Mouse (Mus musculus) layer of hippocampus, postnatal 25 days (tissue): ENCODE results near the gene Frmpd2. TPM values are rescaled to one million over a fixed set of nuclear protein-coding genes. Genes with fewer than 3 reads are reported as not detected.

Experiments used
- DNase-seq, 2 experiments: peaks; one replicate each; pipeline ENCODE4 v3.0.0; 2022; ENCODE audit warnings: mixed read lengths in 2 of 2, low spot score in 1 of 2; ENCODE audit errors: extremely low spot score in 1 of 2
- total RNA-seq, 2 experiments: library from RNA; stranded (reverse); gene quantifications; 2 replicates each; pipeline ENCODE4 v1.2.3; 2021

Gene Frmpd2
- total RNA-seq, 2 experiments from 2014 or later = 0.25 to 0.70 TPM

- DNase-seq = no peak
Observed at GRCm38 (mm10) chr14:33503311-33503710, 31.8 kb downstream of the Frmpd2 start.

- DNase-seq = no peak
Observed at GRCm38 (mm10) chr14:33506696-33507095, 35.2 kb downstream of the Frmpd2 start.

- DNase-seq = no peak
Observed at GRCm38 (mm10) chr14:33508660-33509059, 37.2 kb downstream of the Frmpd2 start.

- DNase-seq = no peak
Observed at GRCm38 (mm10) chr14:33513877-33514276, 42.4 kb downstream of the Frmpd2 start.

GRCm38 (mm10) chr14:33514756-33515285 is 43.3 kb downstream of the Frmpd2 start:
- no peak for DNase-seq

GRCm38 (mm10) chr14:33521538-33521937 is 50.0 kb downstream of the Frmpd2 start:
- DNase-seq = peak; percentile 55 to 59

GRCm38 (mm10) chr14:33525272-33525983 is 53.9 kb downstream of the Frmpd2 start:
- no peak for DNase-seq

- no peak for DNase-seq
Observed at GRCm38 (mm10) chr14:33526621-33527020, 55.1 kb downstream of the Frmpd2 start.

- DNase-seq = no peak
Observed at GRCm38 (mm10) chr14:33527938-33528337, 56.4 kb downstream of the Frmpd2 start.

- no peak for DNase-seq
Observed at GRCm38 (mm10) chr14:33531331-33531912, 59.9 kb downstream of the Frmpd2 start.

- DNase-seq = no peak
Observed at GRCm38 (mm10) chr14:33532792-33533191, 61.3 kb downstream of the Frmpd2 start.

- no peak for DNase-seq
Observed at GRCm38 (mm10) chr14:33533516-33533915, 62.0 kb downstream of the Frmpd2 start.

GRCm38 (mm10) chr14:33535317-33535716 is 63.8 kb downstream of the Frmpd2 start:
- no peak for DNase-seq

- no peak for DNase-seq
Observed at GRCm38 (mm10) chr14:33539559-33540167, 68.2 kb downstream of the Frmpd2 start.

- no peak for DNase-seq
Observed at GRCm38 (mm10) chr14:33545565-33546143, 74.2 kb downstream of the Frmpd2 start.

- DNase-seq = no peak
Observed at GRCm38 (mm10) chr14:33548650-33549049, 77.2 kb downstream of the Frmpd2 start.

GRCm38 (mm10) chr14:33549856-33550255 is 78.4 kb downstream of the Frmpd2 start:
- no peak for DNase-seq

GRCm38 (mm10) chr14:33570737-33571136 is 99.2 kb downstream of the Frmpd2 start:
- no peak for DNase-seq

- no peak for DNase-seq
Observed at GRCm38 (mm10) chr14:33573643-33574042, 102.1 kb downstream of the Frmpd2 start.

GRCm38 (mm10) chr14:33579771-33580484 is 108.4 kb downstream of the Frmpd2 start:
- peak in 1 of 2 experiments; percentile 4 for DNase-seq
